Mouse (Mus musculus) urinary bladder, postnatal 4 days (tissue): ENCODE measurements around the gene Tmem170b.

ENCODE experiments used
- DNase-seq, 2 experiments: peaks; one replicate each; pipeline ENCODE4 v3.0.0; 2021 to 2022; ENCODE audit warnings: low spot score in 2 of 2

The Tmem170b gene

DNA sequence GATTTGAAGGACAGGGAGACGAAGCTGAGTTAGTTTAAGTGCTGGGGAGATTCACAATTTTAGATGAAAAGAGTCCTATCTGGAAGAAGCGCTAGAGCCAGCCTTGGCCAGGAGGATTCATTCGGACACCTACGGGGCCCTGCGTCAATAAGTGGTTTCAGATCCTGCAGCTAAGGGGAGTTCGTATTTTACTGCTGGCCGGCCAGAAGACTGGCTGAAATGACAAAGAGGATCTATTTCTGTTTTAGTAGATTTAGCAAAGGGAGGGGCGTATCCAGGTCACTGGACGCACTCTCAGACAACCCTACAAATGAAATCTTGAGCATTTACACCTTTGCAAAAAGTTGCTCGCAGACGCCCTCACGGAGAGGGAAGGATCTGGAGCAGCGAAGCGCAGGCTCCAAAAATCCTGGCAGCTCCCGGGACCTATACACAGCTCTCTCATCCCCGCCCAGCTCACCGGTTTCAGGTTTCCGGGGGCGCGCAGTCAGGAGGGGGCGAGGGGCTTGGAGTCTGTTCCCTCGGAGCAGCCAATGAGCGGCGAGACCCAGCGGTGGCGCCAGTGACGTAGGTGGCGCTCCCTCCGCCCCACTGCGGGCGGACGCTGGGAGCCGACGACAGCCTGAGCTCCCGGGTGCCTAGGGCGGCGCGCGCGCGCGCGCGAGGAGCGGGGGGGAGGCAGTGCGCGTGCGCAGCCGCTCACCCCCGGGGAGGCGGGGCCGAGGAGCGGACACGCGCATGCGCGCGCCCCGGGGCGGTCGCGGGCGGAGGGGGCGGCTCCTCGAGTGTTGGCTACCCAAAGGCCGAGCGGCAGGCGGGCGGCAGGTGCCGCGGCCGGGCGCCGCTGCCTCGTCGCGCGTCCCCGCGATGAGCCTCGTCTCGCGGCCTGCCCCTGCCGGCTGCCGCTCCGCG lies at the start of gene Tmem170b:
Gene Tmem170b, plus strand, starts transcription at position 809 of the 912 bp plus-strand sequence.
- peak; percentile 96 to 98 for DNase-seq

DNA sequence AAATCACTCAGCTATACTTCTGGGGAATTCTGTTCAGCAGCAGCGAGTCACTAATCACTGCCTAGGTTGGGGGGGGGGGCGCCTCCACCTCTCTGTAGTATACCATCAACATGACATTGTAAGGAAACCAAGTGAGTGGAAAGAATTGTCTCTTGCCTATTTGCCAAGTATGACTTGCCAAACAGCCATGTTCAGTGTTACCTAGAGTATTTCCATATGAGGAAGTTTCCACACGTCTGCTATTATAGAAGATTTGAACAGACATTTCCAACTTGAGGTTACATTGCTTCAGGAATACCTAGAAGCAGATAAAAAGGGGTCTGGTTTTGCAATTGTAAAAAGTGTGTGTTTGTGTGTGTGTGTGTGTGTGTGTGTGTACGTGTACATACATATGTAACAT lies 44.7 kb upstream of the Tmem170b start:
- DNase-seq = no peak

DNA sequence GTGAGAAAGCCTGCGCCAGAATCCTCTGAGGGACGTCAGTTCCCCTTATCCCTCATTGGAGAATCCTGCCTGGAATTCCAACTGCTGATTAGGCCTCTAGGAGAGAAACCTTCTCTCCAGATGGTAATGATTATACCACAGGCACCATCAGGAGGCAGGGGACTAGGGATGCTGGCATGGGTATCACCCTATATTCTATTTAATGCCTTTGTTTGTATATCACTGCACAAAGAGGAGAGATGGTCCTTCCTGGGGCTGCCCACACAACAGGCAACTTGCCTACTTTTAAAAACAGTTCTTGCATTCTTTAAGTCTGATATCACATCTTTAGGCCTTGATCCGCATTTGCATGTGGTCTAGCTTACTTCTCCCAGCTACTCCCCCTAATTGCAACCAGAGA lies 37.3 kb upstream of the Tmem170b start:
- DNase-seq = no peak

DNA sequence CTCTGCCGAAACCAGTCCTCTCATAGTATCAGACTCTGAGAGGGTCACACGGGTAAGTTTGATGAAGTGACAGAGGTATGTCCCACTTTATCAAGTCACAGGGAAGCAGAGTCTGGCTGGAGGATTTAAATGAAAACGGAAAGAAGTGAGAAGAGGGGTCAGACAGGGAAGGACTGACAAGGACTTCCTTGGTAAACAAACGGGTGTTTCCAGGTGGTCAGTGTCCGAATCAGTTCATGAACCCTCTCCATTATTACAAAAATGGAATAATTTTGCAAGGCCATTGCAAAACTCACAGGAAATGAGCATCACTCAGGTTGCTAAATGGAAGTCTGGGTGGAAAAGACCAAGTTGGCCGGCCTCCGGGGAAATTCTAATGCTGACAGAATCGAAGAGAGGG lies 36.8 kb upstream of the Tmem170b start:
- DNase-seq = no peak

DNA sequence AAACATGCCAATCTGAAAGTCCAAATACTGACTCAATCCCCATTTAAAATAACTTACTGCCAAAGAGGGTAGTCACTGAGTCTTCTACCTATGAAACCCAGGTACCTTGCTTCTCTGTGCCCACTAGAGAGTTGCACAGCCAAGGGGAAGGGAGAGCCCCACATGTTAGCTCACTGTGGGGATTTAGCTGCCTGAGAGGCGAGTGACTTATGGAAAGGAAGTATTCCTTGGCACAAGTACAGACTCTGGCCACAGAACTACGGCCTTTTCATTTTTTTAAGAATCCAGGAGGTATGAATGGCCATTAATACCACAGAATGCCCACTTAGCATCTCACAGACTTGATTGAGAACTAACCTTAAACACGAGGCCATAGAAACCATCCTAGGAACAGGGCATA lies 35.9 kb upstream of the Tmem170b start:
- no peak for DNase-seq

DNA sequence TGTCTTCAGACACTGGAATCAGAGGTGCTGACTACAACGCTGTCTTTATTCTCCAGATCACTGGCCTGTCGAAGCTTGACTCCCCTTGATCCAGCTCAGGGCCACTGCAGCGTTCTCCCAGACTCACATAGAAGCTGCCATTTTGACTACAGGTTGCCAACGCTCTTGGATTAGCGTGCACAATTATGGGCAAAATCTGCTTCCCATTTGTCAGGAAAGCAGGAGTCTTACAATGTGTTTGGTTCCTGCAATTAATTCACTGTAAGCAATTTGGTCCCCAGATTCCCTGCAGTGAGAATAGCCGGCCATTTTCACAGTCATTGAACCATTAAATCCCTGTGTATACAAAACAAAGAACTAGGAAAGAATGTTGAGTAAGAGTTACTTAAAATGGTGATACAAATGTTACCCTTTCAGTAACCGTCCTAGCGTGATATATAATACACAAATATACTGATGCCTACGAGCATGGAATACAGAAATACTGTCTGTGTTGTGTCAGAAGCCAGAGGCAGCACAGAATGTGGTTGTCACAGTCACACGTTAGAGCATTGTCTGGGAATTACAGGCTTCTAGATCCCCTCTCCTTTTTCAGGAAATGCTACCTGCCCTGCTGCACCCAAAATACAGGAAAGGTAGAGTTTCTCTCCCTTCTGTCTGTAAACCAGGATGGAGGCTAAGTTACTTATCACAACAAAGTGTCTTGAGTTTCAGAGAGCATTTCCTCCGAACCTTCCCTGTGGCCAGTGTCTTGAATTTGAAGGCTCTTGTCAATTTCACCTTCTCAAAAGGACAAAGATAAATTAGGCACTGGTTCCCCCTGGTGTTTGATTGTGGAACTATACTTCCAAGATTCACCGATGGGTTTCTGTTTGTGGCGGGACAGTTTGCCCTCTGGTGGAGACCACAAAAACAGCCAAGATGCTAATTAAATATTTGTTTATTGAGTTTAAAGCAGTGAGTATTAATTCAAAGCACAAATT lies 34.0 kb upstream of the Tmem170b start:
- DNase-seq = peak; percentile 42 to 69

DNA sequence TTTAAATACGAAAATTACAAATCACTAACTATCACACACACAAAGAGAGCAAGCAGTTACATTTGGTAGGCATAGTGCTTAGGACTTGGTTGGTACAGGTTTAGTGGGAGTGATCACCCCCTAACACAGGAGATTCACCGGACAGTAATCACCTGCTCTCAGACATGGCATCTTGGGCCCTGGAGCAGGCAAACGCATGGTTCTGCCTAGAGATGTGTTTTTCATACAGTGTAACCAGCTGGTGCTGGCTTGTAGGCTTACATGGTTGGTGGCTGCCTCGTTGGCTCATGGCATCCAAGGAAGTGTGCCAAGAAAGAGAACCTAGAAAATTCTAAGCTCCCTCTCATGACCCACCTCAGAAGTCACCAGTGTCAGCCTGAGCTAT lies 33.4 kb upstream of the Tmem170b start:
- no peak for DNase-seq

DNA sequence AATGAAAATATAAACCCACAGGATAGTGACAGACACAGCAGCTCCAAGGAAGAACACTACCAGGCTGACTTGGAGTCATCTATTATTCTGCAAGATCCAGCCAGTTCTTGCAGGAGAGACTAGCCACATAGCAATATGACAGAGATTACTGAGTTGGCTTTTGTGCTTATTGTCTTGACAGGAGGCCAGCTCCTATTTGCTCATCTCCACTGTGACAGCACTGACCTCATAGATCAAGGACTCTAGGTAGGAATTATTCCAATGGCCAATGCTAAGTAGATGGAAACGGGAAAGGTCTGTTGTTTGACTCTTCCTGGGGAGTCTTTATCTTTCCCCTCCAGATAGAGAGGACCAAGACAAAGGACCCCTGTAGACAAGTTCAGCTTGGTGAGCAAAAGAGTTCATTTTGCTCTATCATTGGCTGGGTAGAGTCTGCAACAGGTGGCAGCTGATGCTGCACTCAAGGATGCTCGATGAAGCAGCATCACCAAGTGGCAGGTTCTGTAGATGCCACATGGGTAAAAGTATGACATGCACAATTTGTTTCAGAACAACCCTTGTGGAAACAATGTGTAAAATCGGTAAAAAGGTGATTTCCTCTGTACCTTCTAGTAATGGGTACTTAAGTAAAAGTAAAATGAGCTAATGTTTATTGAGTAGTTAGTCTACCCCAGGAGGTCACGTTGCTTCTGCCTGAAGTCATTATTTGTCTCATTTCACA lies 32.4 kb upstream of the Tmem170b start:
- no peak for DNase-seq

DNA sequence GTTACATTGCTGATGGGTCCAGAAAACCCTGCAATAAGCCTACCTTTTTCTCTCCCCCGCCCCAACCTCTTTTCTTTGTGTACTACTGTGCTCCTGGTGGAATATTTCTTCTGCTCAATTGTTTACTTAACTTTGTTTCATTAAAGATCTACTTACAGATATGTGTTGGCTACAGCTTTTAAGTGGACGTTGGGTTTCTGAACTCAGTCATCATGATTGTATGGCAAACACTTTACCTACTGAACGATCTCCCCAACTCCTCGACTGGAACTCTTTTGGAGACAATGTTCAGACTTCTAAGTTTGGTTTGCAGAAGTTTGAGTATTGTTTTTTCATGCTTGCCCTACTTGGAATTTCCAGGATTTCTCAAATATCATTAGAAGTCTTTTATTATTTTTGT lies 24.6 kb upstream of the Tmem170b start:
- DNase-seq = no peak

DNA sequence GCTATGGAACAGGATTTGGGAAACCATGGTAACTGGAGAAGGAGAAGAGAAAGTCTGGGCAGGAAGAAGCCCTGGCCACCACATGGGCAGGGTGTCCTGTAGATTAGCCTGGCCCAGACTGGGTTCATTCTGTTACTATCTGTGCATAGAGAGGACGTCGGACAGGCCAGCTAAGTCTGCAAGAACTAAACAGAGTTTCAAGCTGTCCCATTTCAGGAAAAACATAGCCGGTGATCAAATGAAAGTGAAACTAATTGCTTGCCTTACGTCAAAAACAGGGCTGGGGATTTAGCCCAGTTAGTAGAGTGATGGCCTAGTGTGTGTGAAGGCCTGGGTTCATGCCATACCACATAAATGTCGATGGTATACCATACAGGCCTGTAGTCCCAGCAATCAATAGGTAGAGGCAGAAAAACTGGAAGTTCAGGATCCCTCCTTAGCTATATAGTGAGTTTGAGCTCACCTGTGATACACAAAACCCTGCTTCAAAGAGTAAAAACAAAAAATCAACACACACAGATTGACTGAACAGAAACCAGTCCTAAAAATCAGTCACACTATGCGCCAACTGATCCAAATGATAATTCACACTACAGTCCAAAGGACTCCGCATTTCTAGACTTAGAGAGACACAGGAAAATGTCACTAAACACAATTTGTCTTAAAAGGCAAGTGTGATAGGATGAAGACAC lies 21.9 kb upstream of the Tmem170b start:
- DNase-seq = no peak

DNA sequence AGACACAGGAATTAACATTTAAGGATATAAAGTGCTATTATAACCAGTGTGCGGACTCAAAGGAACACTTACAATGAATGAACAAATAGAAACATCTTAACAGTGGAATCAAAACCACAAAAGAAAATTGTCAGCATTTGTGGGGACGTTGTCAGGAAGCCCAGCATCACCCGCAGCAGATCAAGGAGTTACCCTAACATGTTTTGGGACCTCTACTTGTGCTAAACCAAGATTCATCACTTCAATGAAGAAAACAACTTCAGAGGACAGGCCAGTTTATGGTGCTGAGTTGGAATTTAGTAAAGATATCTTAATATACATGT lies 21.4 kb upstream of the Tmem170b start:
- no peak for DNase-seq

DNA sequence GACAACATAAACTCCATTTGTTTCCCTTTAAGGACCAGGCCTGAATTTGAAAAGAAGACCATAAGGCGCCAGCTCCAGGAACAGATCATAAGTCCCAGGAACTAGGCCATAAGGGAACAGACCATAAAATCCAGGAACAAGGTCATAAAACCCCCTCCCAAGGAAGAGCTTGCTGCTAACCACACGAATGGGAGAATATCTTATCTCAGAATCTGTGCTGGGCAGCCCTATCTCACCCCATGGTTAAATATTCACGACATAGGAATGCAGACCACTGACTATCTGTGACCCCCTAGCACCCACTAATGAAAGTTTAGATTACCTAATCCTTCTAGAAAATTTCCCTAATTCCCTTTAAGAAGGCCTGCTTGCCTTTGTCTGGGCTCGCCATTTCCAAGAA lies 20.8 kb upstream of the Tmem170b start:
- no peak for DNase-seq

DNA sequence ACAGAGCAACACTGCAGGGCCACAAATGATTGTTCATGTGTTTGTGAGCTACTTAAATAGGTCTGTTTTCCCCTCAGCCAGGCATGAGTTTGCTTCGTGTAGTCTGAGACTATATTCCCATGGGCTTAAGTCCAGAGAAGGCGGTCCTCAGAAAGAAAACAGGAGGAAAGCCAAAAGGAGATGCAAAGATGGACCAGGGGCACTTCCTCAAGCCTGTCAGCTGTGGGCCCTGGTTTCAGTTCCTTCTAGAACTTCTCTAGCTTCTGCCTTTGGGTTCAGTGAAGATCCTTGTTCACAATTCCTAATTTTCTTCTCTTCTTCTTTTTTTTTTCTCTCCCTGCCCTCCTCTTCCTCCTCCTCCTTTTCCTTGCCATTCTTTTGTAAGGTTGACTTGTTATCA lies 9.0 kb upstream of the Tmem170b start:
- DNase-seq = no peak

DNA sequence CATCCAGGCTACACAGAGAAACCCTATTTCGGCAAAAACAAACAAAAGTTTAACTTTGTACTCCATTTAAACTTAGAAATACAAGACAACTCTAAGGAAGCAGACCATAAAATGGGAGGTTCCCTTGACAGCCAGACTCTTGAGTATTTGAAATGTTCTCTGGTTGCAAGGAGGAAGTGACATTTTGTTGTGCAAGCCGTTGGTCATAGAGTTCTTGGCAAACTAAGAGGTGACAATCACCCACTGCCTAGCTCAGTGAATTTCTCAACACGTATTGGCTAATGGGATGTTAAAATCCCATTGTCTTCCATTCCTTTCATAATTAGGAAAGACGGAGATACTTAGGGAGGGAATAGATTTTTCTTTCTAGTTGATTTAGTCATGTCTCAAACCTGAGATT lies 5.7 kb upstream of the Tmem170b start:
- DNase-seq = no peak

DNA sequence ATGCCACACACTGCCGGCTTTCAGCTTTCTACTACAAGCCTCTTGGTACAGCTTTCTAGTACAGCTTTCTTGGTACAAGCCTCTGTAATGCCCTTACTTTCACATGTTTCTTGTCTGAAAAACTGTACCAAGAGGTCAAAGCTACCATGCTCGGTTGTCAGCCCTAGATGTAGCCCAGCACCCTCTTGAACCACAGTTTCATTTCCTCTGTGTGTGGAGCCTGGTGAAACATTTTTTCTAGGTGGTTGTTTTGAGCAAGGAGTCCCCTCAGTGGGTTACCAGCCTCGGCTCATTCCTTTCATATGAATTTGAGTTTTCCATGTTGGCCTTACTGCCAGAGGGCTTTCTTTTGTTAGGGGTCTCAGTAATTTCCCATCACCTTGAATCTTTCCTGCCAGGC lies 4.7 kb upstream of the Tmem170b start:
- no peak for DNase-seq

DNA sequence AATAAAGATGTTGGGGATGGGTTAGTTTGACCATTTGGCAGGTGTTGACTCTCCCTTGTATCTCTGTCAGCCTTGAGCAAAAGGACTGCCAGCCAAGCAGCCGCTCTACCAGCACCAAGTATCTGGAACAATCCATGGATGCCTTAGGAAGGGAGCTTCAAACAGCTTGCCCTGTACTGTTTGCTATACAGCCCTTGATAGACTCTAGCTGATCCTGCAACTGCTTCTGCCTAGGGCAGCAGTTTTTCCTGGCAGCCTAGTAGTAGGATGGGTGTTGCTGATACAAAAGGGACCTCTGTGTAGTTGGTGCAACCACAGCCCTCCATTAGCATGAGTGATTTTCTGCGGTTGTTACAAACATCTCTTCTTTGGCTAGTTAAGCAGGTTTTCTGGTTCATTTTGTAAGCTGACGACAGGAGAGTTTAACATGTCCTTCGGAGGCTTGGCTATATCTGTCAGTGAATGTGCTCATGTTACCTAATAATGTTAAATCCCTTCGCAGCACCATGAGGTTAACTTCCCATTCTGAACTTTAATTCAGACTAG lies 1.7 kb upstream of the Tmem170b start:
- DNase-seq = no peak

DNA sequence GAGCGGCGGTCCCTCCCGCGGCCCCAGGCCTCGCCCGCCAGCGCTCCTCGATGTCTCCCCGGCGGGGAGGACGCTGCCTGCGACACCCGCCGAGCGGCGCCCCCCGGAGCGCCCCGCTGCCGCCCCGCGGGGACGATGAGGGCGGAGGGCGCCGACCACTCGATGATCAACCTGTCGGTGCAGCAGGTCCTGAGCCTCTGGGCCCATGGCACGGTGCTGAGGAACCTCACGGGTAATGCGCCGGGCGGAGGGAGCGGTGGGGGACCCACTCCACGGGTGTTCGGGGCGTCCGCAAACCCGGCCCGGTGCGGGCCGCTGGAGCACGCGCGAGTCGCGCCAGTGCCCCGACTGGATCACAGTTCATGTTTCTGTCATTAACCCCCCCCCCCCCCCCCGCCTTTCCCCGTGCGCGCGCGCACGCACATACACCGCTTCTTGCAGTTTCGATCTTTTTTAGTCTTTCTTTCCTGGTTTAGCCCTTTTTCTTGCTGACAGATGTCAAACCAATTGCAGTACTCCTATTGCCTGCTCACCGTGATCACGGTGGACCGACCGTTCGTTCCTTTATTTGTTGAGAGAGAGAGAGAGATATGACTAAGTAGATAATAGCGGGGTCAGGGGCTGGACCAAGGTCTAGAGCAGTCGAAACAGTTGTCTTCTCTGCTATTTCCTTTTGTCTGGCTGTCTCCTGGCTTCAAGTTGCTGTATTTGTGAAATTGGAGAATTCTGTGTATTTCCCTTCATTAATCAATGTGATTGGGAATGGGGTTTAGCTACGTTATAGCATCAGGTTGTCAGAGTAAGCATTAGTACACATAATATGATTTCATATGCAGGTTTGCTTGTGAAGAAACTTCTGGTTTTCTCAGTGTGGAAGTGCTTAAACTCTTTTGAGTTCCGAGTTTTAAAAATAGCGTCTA lies 634 bp downstream of the Tmem170b start:
- DNase-seq = peak; percentile 38 to 63

DNA sequence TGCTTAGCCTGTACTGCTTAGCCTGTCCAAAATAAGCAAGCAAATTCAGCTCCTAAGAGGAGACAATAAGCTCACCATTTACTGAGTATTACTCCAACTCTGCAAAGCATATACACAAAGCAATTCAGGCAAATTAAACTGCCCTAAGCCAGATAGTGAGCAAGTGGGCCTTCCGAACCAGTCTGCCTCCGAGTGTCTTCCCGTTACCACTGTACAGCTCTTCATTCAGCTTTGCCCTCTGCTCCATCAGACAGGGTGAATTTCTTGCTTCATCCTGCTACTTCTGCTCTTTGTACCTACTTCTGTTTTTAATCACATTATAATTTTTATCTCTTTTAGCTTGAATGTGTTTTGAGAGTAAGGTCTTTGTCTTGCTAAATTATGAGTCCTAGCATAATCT lies 1.9 kb downstream of the Tmem170b start:
- DNase-seq = no peak

DNA sequence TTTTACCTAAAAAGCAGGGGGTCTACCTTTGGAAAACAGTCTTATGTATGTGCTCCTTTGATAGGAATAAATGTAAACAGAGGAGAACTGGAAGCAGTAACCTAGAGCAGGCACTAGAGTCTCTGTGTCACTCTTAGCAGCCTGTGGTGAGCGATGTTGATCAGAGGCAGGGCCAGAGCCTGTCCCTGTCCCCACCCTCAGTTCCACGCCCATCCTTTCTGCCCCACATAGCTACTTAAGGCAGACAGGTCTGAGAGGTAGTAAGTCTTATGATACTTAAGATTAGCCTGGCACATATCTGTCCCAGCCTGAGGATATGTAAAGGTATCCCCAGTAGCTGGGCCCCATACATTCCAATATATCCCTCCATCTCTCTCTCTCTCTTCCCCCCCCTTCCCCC lies 2.9 kb downstream of the Tmem170b start:
- DNase-seq = no peak

DNA sequence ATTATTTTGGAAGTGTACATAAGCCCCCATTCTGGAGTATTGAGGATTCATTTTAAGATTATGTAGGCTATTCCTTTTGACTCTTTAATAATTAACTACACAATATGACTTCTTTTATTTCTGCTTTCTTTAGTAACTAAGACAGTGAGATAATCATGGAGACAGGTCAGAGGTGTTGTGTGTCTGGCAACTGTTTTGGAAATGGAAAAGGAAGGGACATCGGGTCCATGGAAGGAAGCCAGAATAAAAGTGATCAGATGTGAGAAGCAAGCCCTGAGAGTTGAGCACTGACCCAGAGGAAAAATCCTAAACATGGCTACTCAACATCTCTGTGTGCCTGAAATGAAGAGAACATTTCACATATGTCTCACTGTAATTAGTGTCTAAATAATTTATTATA lies 5.3 kb downstream of the Tmem170b start:
- no peak for DNase-seq
